Mouse (Mus musculus) CH12.LX (cell line): Measurements from ENCODE around the gene Ankub1.

ENCODE experiments used
- MAZ ChIP-seq: IDR thresholded peaks from 2 replicates; pipeline ENCODE4 v1.6.1; 2012; ENCODE audit warnings: low read depth, mild to moderate bottlenecking, inconsistent platforms, low read length, improper control_type of control experiment, moderate library complexity
- POLR2A ChIP-seq: IDR thresholded peaks from 2 replicates; pipeline ENCODE4 v1.6.1; 2011; ENCODE audit warnings: low read depth, mild to moderate bottlenecking, improper control_type of control experiment, low read length
- ZC3H11A ChIP-seq: IDR thresholded peaks from 2 replicates; pipeline ENCODE4 v1.6.1; 2012; ENCODE audit warnings: low read depth, mild to moderate bottlenecking, inconsistent platforms, low read length, improper control_type of control experiment

DNA sequence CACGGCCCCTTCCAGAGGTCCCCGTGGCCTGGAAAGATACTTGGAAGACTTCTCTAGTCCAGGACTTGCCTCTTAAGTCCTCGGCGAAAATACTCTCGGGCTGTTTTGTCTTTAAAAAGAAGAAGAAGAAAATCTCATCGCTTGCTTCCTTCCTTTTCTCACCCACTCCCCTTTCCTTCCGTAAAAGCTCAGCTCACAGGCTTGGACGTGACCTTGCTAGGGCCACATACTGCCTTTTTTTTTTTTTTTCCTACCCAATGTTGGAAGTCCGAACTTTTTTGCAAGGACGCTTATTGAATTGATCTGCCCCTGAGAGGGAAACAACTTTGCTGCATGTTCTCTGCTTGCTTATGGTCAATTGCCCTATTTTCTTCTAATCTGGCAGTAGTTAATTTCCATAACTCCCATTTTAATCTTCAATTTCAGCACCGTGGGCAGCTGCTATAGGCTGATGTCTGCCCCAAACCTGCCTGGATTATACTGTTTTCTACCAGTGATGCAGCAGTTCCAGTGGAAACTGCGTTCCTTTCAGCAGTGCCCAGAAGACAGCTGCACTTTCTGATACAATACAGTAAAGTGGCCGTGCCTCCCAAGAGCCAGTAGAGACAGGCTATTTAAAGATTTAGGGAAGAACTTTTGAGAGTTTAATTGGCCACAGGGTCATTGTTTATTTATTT, 44.0 kb upstream of the Ankub1 start:
- TF ChIP-seq POLR2A (no peak), MAZ (no peak), ZC3H11A (no peak)
